Mouse (Mus musculus) testis, postnatal 14 days (tissue): ENCODE measurements at regions not wholly inside any gene's neighbourhood (a gene's known extent, or its start where the extent isn't known, plus 50 kb on each side); places are given as distances from the start of the nearest gene placed in this dataset.
"Not testable (repeated sequence)": the region's sequence is repeated elsewhere in the genome, so short reads cannot be mapped to it uniquely, and the experiment has no call there.

ENCODE experiments used
- DNase-seq: peaks from one replicate; pipeline ENCODE4 v3.0.0; 2021; ENCODE audit warnings: low spot score

- not testable (repeated sequence) for DNase-seq
Observed at GRCm38 (mm10) chr13:65934376-65935071, 184.8 kb upstream of the Gm10324 start.

DNA sequence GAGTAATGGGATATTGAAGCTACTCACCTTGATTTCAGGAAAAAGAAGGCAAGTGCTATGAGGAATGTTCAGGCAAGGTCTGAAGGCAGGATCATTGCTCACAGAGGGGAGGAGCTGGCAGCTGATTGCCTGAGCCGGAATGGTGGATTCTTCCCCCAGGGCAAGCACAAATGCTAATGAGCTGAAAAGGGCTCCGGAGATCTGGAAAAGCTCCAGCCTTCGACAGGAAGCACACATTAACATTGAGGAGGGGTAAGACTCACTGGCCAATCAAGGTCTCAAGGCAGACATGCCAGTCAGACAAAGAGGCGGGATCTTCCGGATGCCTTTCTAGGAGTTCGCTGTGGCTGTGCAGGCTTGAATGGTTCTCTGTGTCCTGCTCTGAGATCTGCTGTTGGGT is 169.1 kb upstream of the Gm10324 start:
- DNase-seq = peak; percentile 10

- DNase-seq = not testable (repeated sequence)
Observed at GRCm38 (mm10) chr13:65990916-65991433, 128.4 kb upstream of the Gm10324 start.

DNA sequence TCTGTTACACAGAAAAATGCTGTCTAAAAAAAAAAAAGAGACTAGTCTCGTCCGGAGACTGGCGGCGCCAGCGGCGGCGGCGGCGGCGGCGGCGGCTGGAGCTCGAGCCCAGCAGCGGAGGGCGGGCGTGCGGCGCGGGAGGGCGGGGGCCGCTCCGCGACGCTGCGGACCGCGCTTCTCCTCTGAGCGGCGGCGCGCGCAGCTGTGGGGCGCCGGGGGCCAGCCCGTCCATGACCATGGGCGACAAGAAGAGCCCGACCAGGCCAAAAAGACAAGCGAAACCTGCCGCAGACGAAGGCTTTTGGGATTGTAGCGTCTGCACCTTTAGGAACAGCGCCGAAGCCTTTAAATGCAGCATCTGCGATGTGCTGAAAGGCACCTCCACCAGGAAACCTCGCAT is 111.8 kb upstream of the Gm10324 start:
- DNase-seq = not testable (repeated sequence)

DNA sequence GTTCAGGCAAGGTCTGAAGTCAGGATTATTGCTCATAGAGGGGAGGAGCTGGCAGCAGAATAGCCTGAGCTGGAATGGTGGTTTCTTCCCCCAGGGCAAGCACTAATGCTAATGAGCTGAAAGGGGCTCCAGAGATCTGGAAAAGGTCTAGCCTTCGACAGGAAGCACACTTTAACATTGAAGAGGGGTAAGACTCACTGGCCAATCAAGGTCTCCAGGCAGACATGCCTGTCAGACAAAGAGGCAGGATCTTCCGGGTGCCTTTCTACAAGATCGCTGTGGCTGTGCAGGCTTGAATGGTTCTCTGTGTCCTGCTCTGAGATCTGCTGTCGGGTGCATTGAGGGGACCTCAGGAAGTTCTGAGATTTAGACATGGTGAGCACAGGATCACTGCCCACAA is 87.4 kb upstream of the Gm10324 start:
- DNase-seq = not testable (repeated sequence)

DNA sequence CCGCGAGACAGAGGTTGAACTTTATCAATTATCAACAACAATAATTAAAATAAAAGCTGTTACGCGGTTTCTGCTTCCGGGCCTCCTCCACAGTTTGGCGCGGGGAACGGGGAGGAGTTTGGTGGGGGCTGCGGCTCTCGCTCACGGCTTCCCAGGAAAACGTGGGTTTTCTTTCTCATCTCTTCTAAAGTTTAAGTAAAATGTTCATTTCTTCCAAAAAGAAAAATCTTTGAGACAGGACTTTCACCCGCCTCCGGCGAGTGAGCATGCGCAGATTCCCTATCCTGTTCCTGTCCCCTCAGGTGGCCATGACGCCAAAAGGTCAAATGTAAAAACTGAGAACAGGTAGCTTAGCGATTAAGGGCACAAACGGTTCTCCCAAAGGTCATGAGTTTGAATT is 56.7 kb upstream of the Gm10324 start:
- peak; percentile 32 for DNase-seq

- DNase-seq = not testable (repeated sequence)
Observed at GRCm38 (mm10) chr13:66063388-66063787, 56.0 kb upstream of the Gm10324 start.
